Mouse (Mus musculus) MEL (cell line): Measurements from ENCODE around the gene Pycr2.

Source experiments
- CTCF ChIP-seq, 3 experiments: IDR thresholded peaks in 2 of 3; conservative IDR thresholded peaks in 1 of 3; 2 replicates each; pipeline ENCODE4 v1.5.1; 2011 to 2012; ENCODE audit warnings: low read length in 3 of 3, low read depth in 2 of 3, mild to moderate bottlenecking in 2 of 3, improper control_type of control experiment in 1 of 3, inconsistent platforms in 1 of 3, mixed read lengths in 1 of 3, moderate library complexity in 1 of 3; ENCODE audit not compliant: control insufficient read depth in 1 of 3, insufficient read depth in 1 of 3, poor library complexity in 1 of 3, severe bottlenecking in 1 of 3
- E2F4 ChIP-seq: IDR thresholded peaks from 2 replicates; pipeline ENCODE4 v1.6.1; 2011; ENCODE audit warnings: low read depth, low read length, improper control_type of control experiment, borderline replicate concordance
- GATA1 ChIP-seq: IDR thresholded peaks from 2 replicates; pipeline ENCODE4 v1.6.1; 2011; ENCODE audit warnings: low read depth, low read length, improper control_type of control experiment
- MXI1 ChIP-seq: IDR thresholded peaks from 2 replicates; pipeline ENCODE4 v1.6.1; 2011; ENCODE audit warnings: mild to moderate bottlenecking, low read depth, low read length, improper control_type of control experiment
- NELFE ChIP-seq: IDR thresholded peaks from 2 replicates; pipeline ENCODE4 v1.6.1; 2011; ENCODE audit warnings: low read depth, low read length, improper control_type of control experiment
- POLR2A ChIP-seq, 2 experiments: IDR thresholded peaks; 2 replicates each; pipeline ENCODE4 v1.6.1; 2011 to 2012; ENCODE audit warnings: low read length in 2 of 2, mild to moderate bottlenecking in 2 of 2, control low read depth in 1 of 2, improper control_type of control experiment in 1 of 2, low read depth in 1 of 2, moderate library complexity in 1 of 2; ENCODE audit not compliant: control insufficient read depth in 1 of 2, insufficient read depth in 1 of 2, poor library complexity in 1 of 2
- POLR2AphosphoS2 ChIP-seq: IDR thresholded peaks from 2 replicates; pipeline ENCODE4 v1.6.1; 2011; ENCODE audit warnings: low read length, improper control_type of control experiment
- TAL1 ChIP-seq: IDR thresholded peaks from 2 replicates; pipeline ENCODE4 v1.6.1; 2012; ENCODE audit warnings: mild to moderate bottlenecking, inconsistent platforms, low read length, moderate library complexity, mixed read lengths
- TCF12 ChIP-seq: IDR thresholded peaks from 2 replicates; pipeline ENCODE4 v1.6.1; 2014; ENCODE audit warnings: low read depth, mild to moderate bottlenecking, inconsistent platforms, low read length, improper control_type of control experiment, moderate library complexity

- no peak for TF ChIP-seq NELFE
- TF ChIP-seq POLR2A (IDR thresholded peaks at IDR 0.05; ENCODE audit: control insufficient read depth in 1 of 2, insufficient read depth in 1 of 2, low read depth in 1 of 2, low read length in 2 of 2, poor library complexity in 1 of 2): no peak
- no peak for TF ChIP-seq TCF12
- no peak for TF ChIP-seq CTCF (IDR thresholded peaks at IDR 0.05 in 2 of 3, conservative IDR thresholded peaks at IDR 0.05 in 1 of 3; ENCODE audit: control insufficient read depth in 1 of 3, insufficient read depth in 1 of 3, low read depth in 2 of 3, low read length in 3 of 3, poor library complexity in 1 of 3, severe bottlenecking in 1 of 3)
- TF ChIP-seq TAL1: no peak
- no peak for TF ChIP-seq POLR2AphosphoS2
- no peak for TF ChIP-seq MXI1
- no peak for TF ChIP-seq E2F4
- TF ChIP-seq GATA1: no peak
These were observed 655 bp downstream of the Pycr2 start for GRCm38 (mm10) chr1:180904815-180905080.
